Mouse (Mus musculus): ENCODE measurements around the gene Tbkbp1.
A peak's percentile ranks its signal among the peaks of the same experiment; 100 is the strongest.

Tbkbp1 gene

DNA sequence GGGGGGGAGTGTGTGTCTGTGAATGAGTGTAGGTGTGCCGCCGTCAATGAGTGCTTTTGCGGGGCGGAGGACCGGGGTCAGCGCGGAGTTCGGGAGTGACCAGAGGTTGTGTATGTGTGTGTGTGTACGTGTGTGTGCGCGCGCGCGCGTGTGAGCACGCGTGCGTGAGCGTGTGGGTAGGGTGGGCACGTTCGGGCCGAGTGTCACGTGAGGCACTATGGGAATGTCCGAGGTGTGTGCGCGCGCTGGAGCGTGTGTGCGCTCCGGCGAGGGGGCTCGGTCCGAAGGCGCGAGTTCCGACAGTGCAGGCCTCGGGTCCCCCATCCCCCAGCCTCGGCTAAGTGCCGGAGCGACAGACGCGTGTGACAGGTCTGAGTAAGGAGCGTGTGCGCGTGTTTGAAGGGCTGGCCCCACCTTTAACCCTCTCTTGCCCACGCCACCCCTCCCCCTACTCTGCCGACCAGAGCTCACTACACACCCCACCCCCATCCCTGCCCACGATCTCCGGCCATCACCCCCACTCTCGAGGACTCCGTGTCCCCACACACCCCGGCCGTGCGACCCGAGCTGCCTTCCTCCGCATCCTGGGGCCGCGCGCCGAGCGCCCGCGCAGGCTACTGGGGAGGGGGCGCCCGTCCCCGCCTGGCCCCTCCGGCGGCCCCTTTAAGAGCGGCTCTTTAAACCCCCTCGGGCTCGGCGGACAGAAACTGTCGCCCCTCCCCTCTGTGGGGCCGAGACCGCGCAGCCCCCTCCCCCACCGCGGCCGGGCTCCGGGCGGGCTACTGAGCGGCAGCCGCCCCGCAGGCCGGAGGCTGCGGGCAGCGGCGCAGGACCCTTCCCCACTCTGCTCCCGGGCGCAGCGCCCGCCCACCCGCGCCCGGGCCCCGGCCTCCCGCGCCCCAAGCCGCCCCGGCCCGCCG is 624 bp downstream of the Tbkbp1 start:
- TF ChIP-seq CTCF (conservative IDR thresholded peaks at IDR 0.05; ENCODE audit: low read length) (no peak), NANOG (IDR thresholded peaks at IDR 0.05; ENCODE audit: borderline replicate concordance, low read length) (no peak), POU5F1 (IDR thresholded peaks at IDR 0.05; ENCODE audit: borderline replicate concordance, low read length) (no peak)
- Histone ChIP-seq H3K36me3 (ENCODE audit: insufficient read depth, low read length) (peaks cover 26% of the 10 kb centered on the region), H3K4me3 (replicated peaks; ENCODE audit: low read length) (peak overlapping the region; percentile 89), H3K27me3 (ENCODE audit: insufficient read depth, low read length) (peaks cover 50% of the 10 kb centered on the region), H3K9me3 (ENCODE audit: low read length) (no peaks in the 10 kb centered on the region), H3K4me1 (replicated peaks; ENCODE audit: low read depth, low read length) (peaks cover 50% of the 10 kb centered on the region)

DNA sequence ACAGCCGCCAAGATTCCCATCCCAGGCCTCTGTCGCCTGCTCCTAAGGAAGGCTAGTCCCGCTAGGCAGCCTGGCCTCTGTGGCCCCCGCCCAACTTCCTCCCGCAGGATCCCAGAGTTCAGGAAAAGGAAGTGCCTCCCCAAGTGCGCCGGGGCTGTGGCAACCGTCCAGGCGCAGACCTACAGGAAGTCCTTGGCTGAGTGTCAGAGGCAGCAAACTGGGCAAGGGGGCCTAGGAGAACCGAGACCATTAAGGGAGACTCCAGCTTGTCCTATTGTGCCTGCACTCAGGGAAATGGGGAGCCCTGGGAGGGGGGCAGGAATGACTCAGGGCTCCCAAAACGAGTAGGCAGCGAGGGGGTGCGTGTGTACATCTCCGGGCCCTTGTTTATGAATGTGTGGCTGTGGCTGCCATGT is 1.3 kb downstream of the Tbkbp1 start:
- TF ChIP-seq CTCF (conservative IDR thresholded peaks at IDR 0.05; ENCODE audit: low read length) (no peak), NANOG (IDR thresholded peaks at IDR 0.05; ENCODE audit: borderline replicate concordance, low read length) (no peak), POU5F1 (IDR thresholded peaks at IDR 0.05; ENCODE audit: borderline replicate concordance, low read length) (no peak)
- Histone ChIP-seq H3K4me1 (replicated peaks; ENCODE audit: low read depth, low read length) (peaks cover 56% of the 10 kb centered on the region), H3K36me3 (ENCODE audit: insufficient read depth, low read length) (peaks cover 24% of the 10 kb centered on the region), H3K27me3 (ENCODE audit: insufficient read depth, low read length) (peaks cover 50% of the 10 kb centered on the region), H3K4me3 (replicated peaks; ENCODE audit: low read length) (peak overlapping the region; percentile 89), H3K9me3 (ENCODE audit: low read length) (no peaks in the 10 kb centered on the region)

DNA sequence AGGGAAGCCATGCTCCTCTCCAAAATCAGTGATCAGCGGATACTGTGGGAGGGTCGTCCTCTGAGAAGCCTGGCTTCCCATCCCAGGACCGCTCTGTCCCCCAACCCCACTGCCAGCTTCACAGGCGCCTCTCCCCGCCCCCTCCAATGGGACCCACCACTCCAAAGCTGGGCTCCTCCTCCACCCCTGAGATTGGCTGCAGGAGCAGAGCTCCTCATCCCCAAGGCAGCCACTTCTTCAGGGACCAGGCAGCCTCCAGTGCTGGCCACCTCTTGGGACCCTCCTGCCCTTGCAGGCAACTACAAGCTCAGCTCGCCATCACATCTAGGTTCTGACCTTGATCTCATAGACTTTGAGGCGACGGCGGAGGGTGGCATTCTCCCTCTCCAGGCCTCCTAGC is 2.3 kb downstream of the Tbkbp1 start:
- Histone ChIP-seq H3K4me1 (replicated peaks; ENCODE audit: low read depth, low read length) (peaks cover 63% of the 10 kb centered on the region), H3K27me3 (ENCODE audit: insufficient read depth, low read length) (peaks cover 56% of the 10 kb centered on the region), H3K36me3 (ENCODE audit: insufficient read depth, low read length) (peaks cover 14% of the 10 kb centered on the region), H3K4me3 (replicated peaks; ENCODE audit: low read length) (peak overlapping the region; percentile 89), H3K9me3 (ENCODE audit: low read length) (no peaks in the 10 kb centered on the region)
- no peak for TF ChIP-seq POU5F1 (IDR thresholded peaks at IDR 0.05; ENCODE audit: borderline replicate concordance, low read length)

DNA sequence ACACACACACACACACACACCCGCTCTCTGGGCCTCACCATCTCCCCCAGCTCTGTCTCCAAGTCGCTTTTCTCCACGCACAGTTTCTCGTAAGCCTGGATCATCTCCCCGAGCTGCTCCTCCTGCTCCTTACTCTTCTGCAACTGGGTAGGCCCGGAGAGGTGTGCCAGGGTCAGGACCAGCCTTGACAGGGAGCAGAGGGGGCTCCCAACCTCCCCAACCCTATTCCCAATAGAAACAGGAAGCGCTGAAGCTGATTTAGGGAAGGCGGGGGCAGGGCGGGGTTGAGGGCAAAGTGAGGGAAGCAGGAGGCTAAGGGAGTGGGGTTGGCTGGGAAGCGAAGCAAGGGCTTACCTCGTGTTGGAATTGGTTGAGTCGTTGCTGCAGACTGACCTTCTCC is 2.7 kb downstream of the Tbkbp1 start:
- Histone ChIP-seq H3K4me3 (replicated peaks; ENCODE audit: low read length) (peak overlapping the region; percentile 89), H3K9me3 (ENCODE audit: low read length) (no peaks in the 10 kb centered on the region), H3K4me1 (replicated peaks; ENCODE audit: low read depth, low read length) (peaks cover 67% of the 10 kb centered on the region), H3K36me3 (ENCODE audit: insufficient read depth, low read length) (peaks cover 10% of the 10 kb centered on the region), H3K27me3 (ENCODE audit: insufficient read depth, low read length) (peaks cover 58% of the 10 kb centered on the region)
- TF ChIP-seq POU5F1 (IDR thresholded peaks at IDR 0.05; ENCODE audit: borderline replicate concordance, low read length): no peak
- no peak for TF ChIP-seq NANOG (IDR thresholded peaks at IDR 0.05; ENCODE audit: borderline replicate concordance, low read length)
- no peak for TF ChIP-seq CTCF (conservative IDR thresholded peaks at IDR 0.05; ENCODE audit: low read length)

DNA sequence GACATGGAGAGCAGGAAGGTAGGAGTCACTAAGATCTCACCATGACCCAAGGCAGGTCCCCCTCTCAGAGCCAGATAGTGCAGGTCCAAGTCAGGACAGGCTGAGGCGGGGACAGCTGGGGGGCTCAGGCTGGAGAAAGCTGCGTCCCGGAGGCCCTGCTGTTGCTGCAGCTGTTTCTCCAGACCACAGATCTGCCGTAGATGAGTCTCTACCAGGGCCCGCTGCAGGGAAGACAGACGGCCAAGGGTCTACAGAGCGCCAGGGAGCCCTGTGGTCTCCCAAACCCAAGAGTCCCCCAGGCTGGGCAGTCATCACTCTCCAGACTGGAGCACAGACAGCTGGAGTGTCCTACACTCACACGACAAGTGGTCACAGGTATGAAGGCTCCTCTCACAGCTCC is 4.0 kb downstream of the Tbkbp1 start:
- H3K27me3 ChIP-seq (ENCODE audit: insufficient read depth, low read length): peaks cover 53% of the 10 kb centered on the region
- no peaks in the 10 kb centered on the region for H3K9me3 ChIP-seq (ENCODE audit: low read length)
- peaks cover 10% of the 10 kb centered on the region for H3K36me3 ChIP-seq (ENCODE audit: insufficient read depth, low read length)
- no peak overlapping the region for H3K4me3 ChIP-seq (replicated peaks; ENCODE audit: low read length)
- H3K4me1 ChIP-seq (replicated peaks; ENCODE audit: low read depth, low read length): peaks cover 73% of the 10 kb centered on the region
- no peak for TF ChIP-seq POU5F1 (IDR thresholded peaks at IDR 0.05; ENCODE audit: borderline replicate concordance, low read length)
- TF ChIP-seq NANOG (IDR thresholded peaks at IDR 0.05; ENCODE audit: borderline replicate concordance, low read length): no peak
- TF ChIP-seq CTCF (conservative IDR thresholded peaks at IDR 0.05; ENCODE audit: low read length): no peak

DNA sequence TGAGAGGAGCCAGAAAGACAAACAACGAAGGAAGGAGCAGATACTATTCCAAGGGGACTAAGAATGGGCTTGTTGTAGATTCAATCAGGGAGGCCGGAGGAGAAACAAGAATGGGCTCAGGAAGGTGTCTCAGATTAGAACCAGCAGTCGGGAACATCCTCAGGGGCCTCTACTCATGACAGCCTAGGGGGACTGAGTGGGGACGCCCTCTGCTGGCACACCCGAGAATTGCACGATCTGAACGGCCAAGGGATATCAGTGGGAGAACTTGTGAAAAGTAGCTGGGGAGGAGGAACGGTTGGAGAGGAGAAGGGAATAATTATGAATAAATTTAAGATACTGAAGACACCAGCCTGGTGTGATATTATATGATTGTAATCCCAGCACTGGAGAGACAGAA is 4.6 kb downstream of the Tbkbp1 start:
- H3K9me3 ChIP-seq (ENCODE audit: low read length): no peaks in the 10 kb centered on the region
- H3K4me1 ChIP-seq (replicated peaks; ENCODE audit: low read depth, low read length): peaks cover 73% of the 10 kb centered on the region
- peak overlapping the region; percentile 57; the same call in 1 of the 2 replicates for H3K4me3 ChIP-seq (replicated peaks; ENCODE audit: low read length)
- peaks cover 51% of the 10 kb centered on the region for H3K27me3 ChIP-seq (ENCODE audit: insufficient read depth, low read length)
- peaks cover 10% of the 10 kb centered on the region for H3K36me3 ChIP-seq (ENCODE audit: insufficient read depth, low read length)
- TF ChIP-seq CTCF (conservative IDR thresholded peaks at IDR 0.05; ENCODE audit: low read length) (peak; percentile 93), POU5F1 (IDR thresholded peaks at IDR 0.05; ENCODE audit: borderline replicate concordance, low read length) (no peak)

DNA sequence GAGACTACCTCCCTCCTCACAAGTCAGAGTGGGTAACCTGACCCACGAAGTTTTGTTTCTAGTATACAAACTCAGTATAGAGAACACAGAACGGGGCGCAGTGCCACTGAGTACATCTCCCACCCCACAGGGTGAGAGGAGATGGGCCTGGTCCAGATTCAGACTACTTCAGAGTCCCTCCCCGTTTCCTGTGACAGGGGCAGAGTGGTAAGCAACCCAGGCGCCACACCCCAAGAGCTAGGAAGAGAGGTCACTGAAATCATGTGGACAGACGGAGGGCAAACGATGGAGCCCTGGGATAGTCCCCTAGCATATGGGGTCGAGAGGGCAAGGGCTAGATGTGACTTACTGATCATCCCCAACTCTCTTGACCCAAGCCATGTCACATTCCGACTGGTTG is 5.3 kb downstream of the Tbkbp1 start:
- Histone ChIP-seq H3K27me3 (ENCODE audit: insufficient read depth, low read length) (peaks cover 59% of the 10 kb centered on the region), H3K4me3 (replicated peaks; ENCODE audit: low read length) (peak overlapping the region; percentile 57; the same call in 1 of the 2 replicates), H3K36me3 (ENCODE audit: insufficient read depth, low read length) (peaks cover 10% of the 10 kb centered on the region), H3K4me1 (replicated peaks; ENCODE audit: low read depth, low read length) (peaks cover 79% of the 10 kb centered on the region), H3K9me3 (ENCODE audit: low read length) (no peaks in the 10 kb centered on the region)
- no peak for TF ChIP-seq CTCF (conservative IDR thresholded peaks at IDR 0.05; ENCODE audit: low read length)
- no peak for TF ChIP-seq POU5F1 (IDR thresholded peaks at IDR 0.05; ENCODE audit: borderline replicate concordance, low read length)
- no peak for TF ChIP-seq NANOG (IDR thresholded peaks at IDR 0.05; ENCODE audit: borderline replicate concordance, low read length)

DNA sequence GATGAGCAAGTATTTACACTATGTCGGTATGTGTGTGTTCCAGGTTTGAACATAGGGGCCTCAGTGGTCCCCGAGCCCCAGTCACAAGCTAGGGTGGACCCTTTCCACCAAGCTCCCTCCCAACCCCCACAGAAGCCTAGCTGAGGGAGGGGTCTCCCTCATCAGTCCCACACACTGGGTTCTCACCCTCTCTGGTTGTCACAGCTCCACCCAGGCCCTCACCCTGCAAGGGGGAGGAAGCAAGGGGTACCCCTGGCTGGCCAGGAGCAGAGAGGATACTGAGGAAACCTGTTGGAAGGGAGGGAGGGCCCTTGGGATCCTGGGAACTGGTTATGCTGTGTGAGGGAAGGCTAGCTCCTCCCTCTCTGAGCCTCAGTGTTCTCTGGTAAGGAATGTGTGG is 6.0 kb downstream of the Tbkbp1 start:
- peaks cover 64% of the 10 kb centered on the region for H3K27me3 ChIP-seq (ENCODE audit: insufficient read depth, low read length)
- peaks cover 86% of the 10 kb centered on the region for H3K4me1 ChIP-seq (replicated peaks; ENCODE audit: low read depth, low read length)
- peaks cover 10% of the 10 kb centered on the region for H3K36me3 ChIP-seq (ENCODE audit: insufficient read depth, low read length)
- H3K4me3 ChIP-seq (replicated peaks; ENCODE audit: low read length): no peak overlapping the region
- TF ChIP-seq NANOG (IDR thresholded peaks at IDR 0.05; ENCODE audit: borderline replicate concordance, low read length): no peak
- TF ChIP-seq CTCF (conservative IDR thresholded peaks at IDR 0.05; ENCODE audit: low read length): no peak
- no peak for TF ChIP-seq POU5F1 (IDR thresholded peaks at IDR 0.05; ENCODE audit: borderline replicate concordance, low read length)
- no peaks in the 10 kb centered on the region for H3K9me3 ChIP-seq (ENCODE audit: low read length)
